Mouse (Mus musculus) forebrain, embryonic 16.5 days (tissue): ENCODE measurements at regions not wholly inside any gene's neighbourhood (a gene's known extent, or its start where the extent isn't known, plus 50 kb on each side); places are given as distances from the start of the nearest gene placed in this dataset.

Experiments
- ATAC-seq: fragments of 200-750 bp; cut with Nextera tagmentation; 2 replicates; pipeline ENCODE4 v1.8.0; 2017; ENCODE audit warnings: mild to moderate bottlenecking, moderate library complexity
- H3K27ac ChIP-seq: fragments of 300-500 bp; sonication (generic); 2 replicates; pipeline ENCODE4 v1.5.1; 2014; ENCODE audit warnings: low read length, control low read depth
- H3K27me3 ChIP-seq: fragments of 300-500 bp; sonication (generic); replicated peaks from 2 replicates; pipeline ENCODE4 v1.6.1; 2014; ENCODE audit warnings: low read length; ENCODE audit not compliant: control insufficient read depth, insufficient read depth
- H3K36me3 ChIP-seq: fragments of 300-500 bp; sonication (generic); 2 replicates; pipeline ENCODE4 v1.6.1; 2014; ENCODE audit not compliant: control insufficient read depth, insufficient read depth
- H3K4me1 ChIP-seq: fragments of 300-500 bp; sonication (generic); replicated peaks from 2 replicates; pipeline ENCODE4 v1.6.1; 2014; ENCODE audit warnings: low read length; ENCODE audit not compliant: control insufficient read depth, insufficient read depth
- H3K4me2 ChIP-seq: fragments of 300-500 bp; sonication (generic); 2 replicates; pipeline ENCODE4 v1.6.1; 2014; ENCODE audit warnings: mild to moderate bottlenecking, low read length, control low read depth
- H3K4me3 ChIP-seq: fragments of 300-500 bp; sonication (generic); replicated peaks from 2 replicates; pipeline ENCODE4 v1.5.1; 2014; ENCODE audit warnings: mild to moderate bottlenecking, low read length, control low read depth
- H3K9ac ChIP-seq: fragments of 300-500 bp; sonication (generic); replicated peaks from 2 replicates; pipeline ENCODE4 v1.6.1; 2014; ENCODE audit warnings: low read depth, low read length, control low read depth
- H3K9me3 ChIP-seq: fragments of 300-500 bp; sonication (generic); 2 replicates; pipeline ENCODE4 v1.6.1; 2016; ENCODE audit warnings: low read length; ENCODE audit not compliant: control insufficient read depth
- WGBS: fragments of 180-500 bp; shearing (Covaris S2); extraction: QIAGEN DNeasy Blood & Tissue Kit; methylation state at CpG from one replicate; pipeline ENCODE4 v1.1.7; 2014; 5-methylcytosine and 5-hydroxymethylcytosine counted together

- 82% methylated on average over 5 of the region's 5 CpGs for WGBS
- H3K36me3 ChIP-seq = no peaks in the 10 kb centered on the region
- H3K9ac ChIP-seq = no peak overlapping the region
- no peak for ATAC-seq
- no peak overlapping the region for H3K4me2 ChIP-seq
- H3K27ac ChIP-seq = no peak overlapping the region
- no peak overlapping the region for H3K4me3 ChIP-seq
- no peaks in the 10 kb centered on the region for H3K9me3 ChIP-seq
- no peaks in the 10 kb centered on the region for H3K27me3 ChIP-seq
- peaks cover 9% of the 10 kb centered on the region for H3K4me1 ChIP-seq
Measured at GRCm38 (mm10) chr12:107759291-107759690, 244.1 kb downstream of the Bcl11b start.

GRCm38 (mm10) chr12:107759911-107760310, 243.5 kb downstream of the Bcl11b start:
- no peak for ATAC-seq
- H3K4me2 ChIP-seq = no peak overlapping the region
- H3K27ac ChIP-seq = no peak overlapping the region
- WGBS = 83% methylated on average over 4 of the region's 4 CpGs
- peaks cover 9% of the 10 kb centered on the region for H3K4me1 ChIP-seq
- no peaks in the 10 kb centered on the region for H3K36me3 ChIP-seq
- no peak overlapping the region for H3K9ac ChIP-seq
- H3K9me3 ChIP-seq = no peaks in the 10 kb centered on the region
- no peak overlapping the region for H3K4me3 ChIP-seq
- H3K27me3 ChIP-seq = no peaks in the 10 kb centered on the region

- H3K9me3 ChIP-seq = no peaks in the 10 kb centered on the region
- H3K4me2 ChIP-seq = no peak overlapping the region
- no peak overlapping the region for H3K4me3 ChIP-seq
- H3K4me1 ChIP-seq = peaks cover 9% of the 10 kb centered on the region
- WGBS = 81% methylated on average over 4 of the region's 4 CpGs
- no peaks in the 10 kb centered on the region for H3K36me3 ChIP-seq
- H3K9ac ChIP-seq = no peak overlapping the region
- no peaks in the 10 kb centered on the region for H3K27me3 ChIP-seq
- no peak for ATAC-seq
- no peak overlapping the region for H3K27ac ChIP-seq
Measured at GRCm38 (mm10) chr12:107762140-107762539, 241.3 kb downstream of the Bcl11b start.

- H3K27me3 ChIP-seq = no peaks in the 10 kb centered on the region
Measured at GRCm38 (mm10) chr12:107769801-107770515, 233.4 kb downstream of the Bcl11b start.

GRCm38 (mm10) chr12:107770516-107770836, 232.9 kb downstream of the Bcl11b start:
- WGBS = 41% methylated on average over 5 of the region's 5 CpGs
- H3K4me2 ChIP-seq = no peak overlapping the region
- no peak for ATAC-seq
- no peak overlapping the region for H3K27ac ChIP-seq
- H3K4me3 ChIP-seq = no peak overlapping the region
- peaks cover 8% of the 10 kb centered on the region for H3K4me1 ChIP-seq
- H3K36me3 ChIP-seq = no peaks in the 10 kb centered on the region
- H3K9me3 ChIP-seq = no peaks in the 10 kb centered on the region
- no peaks in the 10 kb centered on the region for H3K27me3 ChIP-seq
- no peak overlapping the region for H3K9ac ChIP-seq

More at GRCm38 (mm10) chr12:107769801-107770515, 233.4 kb downstream of the Bcl11b start:
- ATAC-seq = no peak
- Histone ChIP-seq H3K36me3 (no peaks in the 10 kb centered on the region), H3K4me1 (peaks cover 8% of the 10 kb centered on the region), H3K4me2 (no peak overlapping the region), H3K27ac (no peak overlapping the region), H3K9me3 (no peaks in the 10 kb centered on the region), H3K9ac (no peak overlapping the region), H3K4me3 (no peak overlapping the region)
- WGBS = 54% methylated on average over 13 of the region's 13 CpGs

- Histone ChIP-seq H3K4me1 (peaks cover 8% of the 10 kb centered on the region), H3K4me3 (no peak overlapping the region), H3K9me3 (no peaks in the 10 kb centered on the region), H3K27ac (no peak overlapping the region), H3K4me2 (no peak overlapping the region), H3K9ac (no peak overlapping the region), H3K27me3 (no peaks in the 10 kb centered on the region), H3K36me3 (no peaks in the 10 kb centered on the region)
- 65% methylated on average over 2 of the region's 2 CpGs for WGBS
- ATAC-seq = no peak
Measured at GRCm38 (mm10) chr12:107771325-107771724, 232.1 kb downstream of the Bcl11b start.

GRCm38 (mm10) chr12:107771809-107772208, 231.6 kb downstream of the Bcl11b start:
- Histone ChIP-seq H3K4me1 (peaks cover 8% of the 10 kb centered on the region), H3K27ac (no peak overlapping the region), H3K4me2 (no peak overlapping the region), H3K9ac (no peak overlapping the region), H3K36me3 (no peaks in the 10 kb centered on the region), H3K4me3 (no peak overlapping the region), H3K27me3 (no peaks in the 10 kb centered on the region), H3K9me3 (no peaks in the 10 kb centered on the region)
- no peak for ATAC-seq
- WGBS = 50% methylated on average over 3 of the region's 3 CpGs

GRCm38 (mm10) chr12:107778046-107778445, 225.4 kb downstream of the Bcl11b start:
- no peaks in the 10 kb centered on the region for H3K9me3 ChIP-seq
- H3K36me3 ChIP-seq = no peaks in the 10 kb centered on the region
- no peak overlapping the region for H3K9ac ChIP-seq
- no peaks in the 10 kb centered on the region for H3K27me3 ChIP-seq
- no peak overlapping the region for H3K4me2 ChIP-seq
- 0 out of 2 replicates have a peak, but pooled peaks cover 3% of the 10 kb centered on the region for H3K4me1 ChIP-seq
- no peak for ATAC-seq
- 56% methylated on average over 9 of the region's 9 CpGs for WGBS
- no peak overlapping the region for H3K4me3 ChIP-seq
- H3K27ac ChIP-seq = no peak overlapping the region

GRCm38 (mm10) chr12:107779306-107780057, 223.9 kb downstream of the Bcl11b start:
- Histone ChIP-seq H3K27ac (no peak overlapping the region), H3K4me1 (0 out of 2 replicates have a peak, but pooled peaks cover 3% of the 10 kb centered on the region), H3K27me3 (no peaks in the 10 kb centered on the region), H3K9ac (no peak overlapping the region), H3K4me2 (no peak overlapping the region), H3K4me3 (no peak overlapping the region), H3K36me3 (no peaks in the 10 kb centered on the region), H3K9me3 (no peaks in the 10 kb centered on the region)
- WGBS = 85% methylated on average over 13 of the region's 13 CpGs
- ATAC-seq = no peak
